Mouse (Mus musculus) heart, postnatal 0 days (tissue): Measurements from ENCODE around the gene Il1rapl1.
"Not testable (repeated sequence)": the region's sequence is repeated elsewhere in the genome, so short reads cannot be mapped to it uniquely, and the experiment has no call there.

ENCODE experiments used
- CTCF ChIP-seq: IDR thresholded peaks from 2 replicates; pipeline ENCODE4 v1.5.1; 2016; ENCODE audit warnings: antibody characterized with exemption, control low read depth, low read depth
- EP300 ChIP-seq: IDR thresholded peaks from 2 replicates; pipeline ENCODE4 v1.6.1; 2016; ENCODE audit warnings: antibody characterized with exemption, low read depth

- not testable (repeated sequence) for TF ChIP-seq CTCF, EP300
Observed at GRCm38 (mm10) chrX:87238191-87238590, 877.3 kb downstream of the Il1rapl1 start.
